Mouse (Mus musculus) lung, adult 10 weeks (tissue): ENCODE measurements around the gene Cpne8. TPM values are rescaled to one million over a fixed set of nuclear protein-coding genes. Genes with fewer than 3 reads are reported as not detected.

Experiments
- polyA plus RNA-seq: library from polyadenylated mRNA; stranded (reverse); fragments of 350-450 nt; fragmentation: Illumina TruSeq; extraction: RNeasy Lipid Tissue Mini Kit (QIAGEN cat#74804); gene quantifications from one replicate; pipeline ENCODE4 v1.2.3, GENCODE M21; 2014; ENCODE audit warnings: low read depth, low replicate concordance; ENCODE audit not compliant: insufficient read depth

The Cpne8 gene
- polyA plus RNA-seq, result 20.3 TPM

GRCm38 (mm10) chr15:90678985-90679759 lies at the start of gene Cpne8:
Gene Cpne8 (minus strand): TSS chr15:90679432.

